Mouse (Mus musculus) heart, adult 2 months (tissue): ENCODE data around the gene Tcte1.

Experiments
- CTCF ChIP-seq: fragments of 200-600 bp; IDR thresholded peaks from 2 replicates; pipeline ENCODE4 v1.8.1; 2022; ENCODE audit warnings: antibody characterized with exemption, mild to moderate bottlenecking, moderate library complexity
- EP300 ChIP-seq: fragments of 200-500 bp; IDR thresholded peaks from 2 replicates; pipeline ENCODE4 v1.6.1; 2011; ENCODE audit warnings: low read depth, low read length, control low read depth; ENCODE audit not compliant: insufficient read depth
- POLR2A ChIP-seq: fragments of 200-500 bp; IDR thresholded peaks from 2 replicates; pipeline ENCODE4 v1.6.1; 2011; ENCODE audit warnings: mild to moderate bottlenecking, low read depth, low read length, control low read depth; ENCODE audit not compliant: insufficient read depth

DNA sequence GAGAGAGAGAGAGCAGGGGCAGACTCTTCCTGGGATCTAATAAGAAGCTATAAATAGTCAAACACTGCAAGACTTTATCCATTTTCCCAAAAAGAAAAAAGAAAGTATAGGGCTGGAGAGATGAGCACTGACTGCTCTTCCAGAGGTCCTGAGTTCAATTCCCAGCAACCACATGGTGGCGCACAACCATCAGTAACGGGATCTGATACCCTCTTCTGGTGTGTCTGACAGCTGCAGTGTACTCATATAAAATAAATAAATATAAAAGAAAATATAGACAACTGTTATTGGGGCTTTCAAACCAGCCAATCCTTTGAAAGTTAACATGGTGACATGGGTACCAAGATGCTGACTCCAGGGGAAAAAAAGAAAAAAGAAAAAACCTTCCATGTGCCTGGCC is 42.8 kb upstream of the Tcte1 start:
- TF ChIP-seq CTCF (peak; percentile 50), POLR2A (no peak), EP300 (no peak)
